Mouse (Mus musculus) liver, adult (tissue): Measurements from ENCODE around the gene Mfge8.

Source experiments
- GATA4 ChIP-seq: IDR thresholded peaks from 2 replicates; pipeline ENCODE4 v1.6.1; 2014; ENCODE audit warnings: mild to moderate bottlenecking, low read length; ENCODE audit not compliant: insufficient replicate concordance

Mfge8 gene

GRCm38 (mm10) chr7:79140897-79141296 lies 8.0 kb downstream of the Mfge8 start:
- TF ChIP-seq GATA4: no peak

GRCm38 (mm10) chr7:79139891-79140591 lies 8.8 kb downstream of the Mfge8 start:
- no peak for TF ChIP-seq GATA4

DNA sequence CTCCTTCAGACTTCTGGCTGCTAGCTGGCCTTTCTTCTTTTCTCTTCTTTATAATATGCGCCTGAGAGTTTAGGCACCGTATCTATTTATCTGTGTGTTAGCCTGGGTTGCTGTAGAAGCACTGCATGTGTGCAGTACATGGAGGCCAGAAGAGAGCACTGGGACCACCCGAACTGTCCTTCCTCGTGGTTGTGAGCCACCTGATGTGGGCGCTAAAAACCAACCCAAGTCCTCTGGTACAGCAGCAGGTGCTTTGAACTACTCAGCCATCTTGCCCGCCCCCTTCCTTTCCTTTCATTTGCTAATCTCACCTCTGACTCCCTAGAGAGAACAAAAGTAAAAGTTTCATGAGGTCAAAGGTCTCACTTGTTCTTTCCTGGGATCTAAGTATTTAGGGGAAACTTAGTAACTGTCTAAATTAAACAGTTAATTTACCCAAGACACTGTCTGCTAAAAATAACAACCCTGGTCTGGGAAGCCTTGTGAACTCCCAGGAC lies 9.5 kb downstream of the Mfge8 start:
- TF ChIP-seq GATA4: no peak

GRCm38 (mm10) chr7:79133391-79133790 lies 15.5 kb downstream of the Mfge8 start:
- TF ChIP-seq GATA4: no peak

DNA sequence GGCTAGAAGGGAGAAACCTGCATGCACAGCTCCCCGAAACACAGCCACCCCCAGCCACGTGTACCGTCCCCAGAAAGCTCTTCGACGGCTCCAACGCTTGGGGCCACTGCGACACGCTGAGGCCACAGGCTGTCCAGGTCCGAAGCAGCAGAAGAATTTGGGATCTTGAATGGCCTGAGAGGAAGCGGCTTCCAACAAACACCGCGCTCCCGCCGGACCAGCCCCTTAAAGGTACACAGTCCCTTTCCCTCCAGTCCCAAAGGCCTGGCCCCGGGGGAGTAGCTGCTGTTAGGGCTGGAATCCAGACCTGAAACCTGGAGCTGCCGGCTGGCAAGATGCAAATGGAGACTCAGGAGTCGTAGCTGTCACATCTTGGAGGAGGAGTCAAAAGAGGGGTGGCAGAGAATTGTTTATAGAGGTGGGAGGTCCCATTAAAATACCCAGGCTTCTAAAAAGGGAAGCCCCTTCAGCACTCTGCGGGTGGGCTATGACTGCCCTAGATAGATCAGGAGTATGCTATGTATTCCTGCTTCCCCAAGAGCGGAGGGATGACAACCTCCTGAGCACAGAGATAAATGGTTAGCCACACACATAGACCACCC lies 17.9 kb downstream of the Mfge8 start, which contains the start of gene Hapln3:
TSS of gene Hapln3 (minus strand) at position 176 of the 602 bp plus-strand sequence.
- TF ChIP-seq GATA4: no peak

GRCm38 (mm10) chr7:79130385-79130784 lies 18.5 kb downstream of the Mfge8 start:
- no peak for TF ChIP-seq GATA4

DNA sequence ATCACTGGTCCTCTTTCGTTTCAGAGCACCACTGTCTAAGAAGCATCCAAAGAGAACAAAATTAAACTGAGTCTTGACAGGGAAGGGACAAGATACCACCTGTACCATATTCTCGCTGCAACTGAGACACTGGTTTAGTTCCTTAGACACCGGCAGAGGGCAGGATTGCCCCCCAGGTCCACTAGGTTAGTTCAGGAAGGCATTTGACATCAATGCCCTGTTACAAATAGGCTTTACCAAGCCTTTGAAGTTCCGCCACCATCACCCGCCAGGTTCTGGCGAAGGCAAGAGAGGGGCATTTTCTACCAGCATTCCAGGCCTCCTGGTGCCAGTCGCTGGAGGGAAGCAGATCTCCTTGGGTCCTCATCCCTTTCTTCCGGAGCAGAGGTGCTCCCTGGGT lies 19.0 kb downstream of the Mfge8 start:
- TF ChIP-seq GATA4: no peak

DNA sequence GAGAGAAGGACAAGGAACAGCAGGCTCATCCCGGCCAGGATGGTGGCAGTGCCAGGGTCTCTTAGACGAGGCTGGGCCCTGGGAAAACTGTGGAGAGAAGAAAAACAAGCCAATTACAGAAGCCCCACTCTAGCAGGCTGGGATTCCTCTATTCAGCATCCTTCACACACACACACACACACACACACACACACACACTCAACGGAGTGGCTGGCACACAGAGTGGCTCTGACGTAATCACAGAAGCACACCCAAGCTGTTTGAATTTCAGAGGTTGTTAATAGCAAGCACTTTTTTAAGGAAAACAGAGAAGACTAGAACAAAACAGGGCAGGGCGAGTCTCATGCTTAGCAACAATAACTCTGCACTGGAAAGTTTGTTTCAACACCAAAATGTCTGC lies 25.4 kb downstream of the Mfge8 start:
- TF ChIP-seq GATA4: no peak

DNA sequence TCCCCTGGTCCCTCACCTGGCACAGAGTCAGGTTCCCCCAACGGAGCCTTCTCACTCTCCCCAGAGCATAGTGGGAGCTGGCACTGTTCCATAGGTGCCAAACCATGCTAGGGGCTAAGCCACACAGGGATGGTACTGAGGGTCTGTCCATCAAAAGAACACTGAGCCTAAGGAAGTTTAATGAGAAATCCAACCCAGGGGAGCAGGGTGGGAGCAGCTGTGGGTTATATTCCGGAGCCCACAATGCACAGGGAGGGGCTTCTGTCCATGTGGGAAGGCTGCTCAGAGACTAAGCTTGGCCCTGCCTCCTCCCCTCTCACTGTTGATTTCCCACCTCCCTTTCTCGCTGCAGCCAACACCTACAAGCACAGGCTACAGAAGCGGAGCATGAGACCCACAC lies 35.0 kb downstream of the Mfge8 start:
- TF ChIP-seq GATA4: no peak

GRCm38 (mm10) chr7:79096492-79096891 lies 52.4 kb downstream of the Mfge8 start:
- TF ChIP-seq GATA4: no peak

- no peak for TF ChIP-seq GATA4
Measured at GRCm38 (mm10) chr7:79089111-79089510, 59.7 kb downstream of the Mfge8 start.
